Comparison of ENCODE assay signal across 8 mouse cellular contexts in genomic region chr8:71381421-71381970, GRCm38 (mm10). TPM values are rescaled to one million over a fixed set of nuclear protein-coding genes. Genes with fewer than 3 reads are reported as not detected.
DNase-seq lines count a peak whose midpoint lies in the region; ATAC-seq and TF ChIP-seq lines count a peak whose summit lies in the region.

Nr2f6 (minus strand) TSS chr8:71381960.

- intact Hi-C loops in heart, postnatal 14 days (cut with DNase I), result loop anchor here (5.0 kb wide), 1 partner anchor 81 kb away; the partner anchor contains the start of genes Abhd8 and Mrpl34

- no peak for TF ChIP-seq POLR2A in olfactory bulb, adult 2 months (IDR thresholded peaks at IDR 0.05; ENCODE audit: insufficient read depth, low read depth, low read length)

- WGBS in forebrain, embryonic 11.5 days, result under 1% methylated on average over 55 of the region's 89 CpGs
- under 1% methylated on average over 76 of the region's 89 CpGs for WGBS in lung, embryonic 14.5 days
- 3% methylated on average over 88 of the region's 89 CpGs for WGBS in olfactory bulb, adult 2 months

- H3K4me2 ChIP-seq in forebrain, embryonic 11.5 days (ENCODE audit: low read depth, low read length, severe bottlenecking), result peak within 1 kb of the TSS; percentile 98
- peak within 1 kb of the TSS; percentile 98 for H3K4me2 ChIP-seq in lung, embryonic 14.5 days

- H3K27ac ChIP-seq in forebrain, embryonic 11.5 days (ENCODE audit: low read depth, low read length), result peak within 1 kb of the TSS; percentile 91
- peak within 1 kb of the TSS; percentile 95 for H3K27ac ChIP-seq in lung, embryonic 14.5 days (ENCODE audit: low read depth)
- H3K27ac ChIP-seq in olfactory bulb, adult 2 months (ENCODE audit: insufficient read depth, low read depth, low read length), result peak within 1 kb of the TSS; percentile 74

- no peak for TF ChIP-seq CTCF in lung, embryonic 14.5 days (IDR thresholded peaks at IDR 0.05; ENCODE audit: low read depth)
- TF ChIP-seq CTCF in olfactory bulb, adult 2 months (IDR thresholded peaks at IDR 0.05; ENCODE audit: insufficient read depth, low read depth, low read length), result no peak

- peaks cover 36% of the 10 kb centered on the region for H3K4me1 ChIP-seq in forebrain, embryonic 11.5 days (replicated peaks; ENCODE audit: control insufficient read depth, insufficient read depth, low read length)
- peaks cover 22% of the 10 kb centered on the region for H3K4me1 ChIP-seq in lung, embryonic 14.5 days (ENCODE audit: insufficient read depth)
- H3K4me1 ChIP-seq in olfactory bulb, adult 2 months (ENCODE audit: control insufficient read depth, insufficient read depth, low read length), result peaks cover 33% of the 10 kb centered on the region

- H3K9ac ChIP-seq in forebrain, embryonic 11.5 days (ENCODE audit: low read length), result peak within 1 kb of the TSS; percentile 91
- H3K9ac ChIP-seq in lung, embryonic 14.5 days, result peak within 1 kb of the TSS; percentile 84

- no peaks in the 10 kb centered on the region for H3K9me3 ChIP-seq in forebrain, embryonic 11.5 days (ENCODE audit: control insufficient read depth, low read length)
- H3K9me3 ChIP-seq in lung, embryonic 14.5 days (ENCODE audit: low read depth, low read length), result no peaks in the 10 kb centered on the region

- H3K4me3 ChIP-seq in forebrain, embryonic 11.5 days (ENCODE audit: low read depth, low read length), result peak within 1 kb of the TSS; percentile 88
- H3K4me3 ChIP-seq in lung, embryonic 14.5 days (ENCODE audit: low read depth, low read length), result peak within 1 kb of the TSS; percentile 90
- peak within 1 kb of the TSS; percentile 91 for H3K4me3 ChIP-seq in olfactory bulb, adult 2 months (ENCODE audit: insufficient read depth, low read depth, low read length)

- H3K27me3 ChIP-seq in forebrain, embryonic 11.5 days (ENCODE audit: control insufficient read depth, insufficient read depth, low read length), result no peaks in the 10 kb centered on the region
- no peaks in the 10 kb centered on the region for H3K27me3 ChIP-seq in lung, embryonic 14.5 days (ENCODE audit: insufficient read depth, low read length)

- no peaks in the 10 kb centered on the region; the same call in 1 of the 2 replicates for H3K36me3 ChIP-seq in forebrain, embryonic 11.5 days (ENCODE audit: control insufficient read depth, insufficient read depth, low read length)
- peaks cover 20% of the 10 kb centered on the region for H3K36me3 ChIP-seq in lung, embryonic 14.5 days (ENCODE audit: insufficient read depth)

- peak; percentile 66 for DNase-seq in CD4-positive helper T cell, adult 2 months (ENCODE audit: low read depth, low spot score)
- DNase-seq in adrenal gland, postnatal 10 days, result peak; percentile 82
- DNase-seq in forebrain, embryonic 11.5 days (ENCODE audit: low spot score), result peak; percentile 88
- DNase-seq in heart, postnatal 14 days, result peak; percentile 82 to 84
- DNase-seq in layer of hippocampus, adult 18-20 months (ENCODE audit: low spot score in 2 of 2), result peak in 1 of 2 experiments; percentile 52
- DNase-seq in lung, embryonic 14.5 days, result peak; percentile 80
- DNase-seq in MN1 (ENCODE audit: low spot score), result no peak

- peak; percentile 26; the same call in 1 of the 2 replicates for ATAC-seq in forebrain, embryonic 11.5 days (replicated peaks; ENCODE audit: low FRiP score)
- peak; percentile 63 for ATAC-seq in lung, embryonic 14.5 days (ENCODE audit: insufficient read depth)

RNA-seq across cellular contexts. Expression of gene Nr2f6, which starts in this region (rescaled TPM):
- total RNA-seq in adrenal gland, postnatal 10 days (2021), result 10 to 100 TPM; 70.5 to 80.8 TPM
- 49.1 and 51.4 TPM in 2 replicates for polyA plus RNA-seq in forebrain, embryonic 11.5 days (2014; fragmentation: Nextera tagmentation; extraction: Ambion mirVana)
- total RNA-seq in heart, postnatal 14 days (2021), result 10 to 100 TPM; 48.5 to 52.3 TPM
- total RNA-seq in layer of hippocampus, adult 18-20 months (2021), result 10 to 100 TPM; 44.6 to 46.5 TPM
- 94.7 and 102 TPM in 2 replicates for polyA plus RNA-seq in lung, embryonic 14.5 days (2014; fragmentation: Nextera tagmentation; extraction: Ambion mirVana)
- not detected in 2 replicates for polyA plus RNA-seq in olfactory bulb, adult 2 months (2012; ENCODE audit: insufficient read depth, insufficient read length, low replicate concordance, missing spikeins)

Comparison
In these comparisons a context has a peak if more than half of its experiments do, and no peak if none do; other contexts are left out.
1. RNA of gene Nr2f6 (polyA plus RNA-seq): 94.7 to 102 TPM in lung, embryonic 14.5 days and 49.1 to 51.4 TPM in forebrain, embryonic 11.5 days; not detected in olfactory bulb, adult 2 months; every median in the first group is over 10 times any median in the second.
2. Peak in every context shown above with its lines, with median percentiles within 50 percentile points of each other: H3K27ac ChIP-seq and H3K4me3 ChIP-seq.